Mouse (Mus musculus) embryonic fibroblast, embryonic 13.5 days (primary cell): ENCODE results near the gene Mrpl35. TPM values are rescaled to one million over a fixed set of nuclear protein-coding genes. Genes with fewer than 3 reads are reported as not detected.
"Not testable (repeated sequence)": the region's sequence is repeated elsewhere in the genome, so short reads cannot be mapped to it uniquely, and the experiment has no call there.

Experiments used
- H3K27ac ChIP-seq: 2 replicates; pipeline ENCODE4 v1.5.1; 2012; ENCODE audit warnings: low read length, control low read depth, inconsistent platforms; ENCODE audit not compliant: insufficient read depth
- H3K4me1 ChIP-seq: 2 replicates; pipeline ENCODE4 v1.6.1; 2011; ENCODE audit warnings: low read length; ENCODE audit not compliant: control insufficient read depth, insufficient read depth
- H3K4me3 ChIP-seq: 2 replicates; pipeline ENCODE4 v1.5.1; 2011; ENCODE audit warnings: mild to moderate bottlenecking, control low read depth, low read length; ENCODE audit not compliant: insufficient read depth
- CTCF ChIP-seq: IDR thresholded peaks from 2 replicates; pipeline ENCODE4 v1.5.1; 2011; ENCODE audit warnings: mild to moderate bottlenecking, control low read depth, low read length, moderate library complexity, borderline replicate concordance; ENCODE audit not compliant: insufficient read depth
- POLR2A ChIP-seq: IDR thresholded peaks from 2 replicates; pipeline ENCODE4 v1.6.1; 2011; ENCODE audit warnings: low read depth, mild to moderate bottlenecking, control low read depth, low read length, moderate library complexity
- polyA plus RNA-seq: library from polyadenylated mRNA; stranded (reverse); fragments of >200 nt; gene quantifications from 2 replicates; pipeline ENCODE4 v1.2.4, GENCODE M21; 2011; ENCODE audit warnings: low read depth; ENCODE audit not compliant: missing spikeins, insufficient read length

Gene Mrpl35
- polyA plus RNA-seq = 35.9 and 39.7 TPM in 2 replicates

- Histone ChIP-seq H3K4me3 (no peak within 1 kb of the TSS), H3K4me1 (no peaks in the 10 kb centered on the region), H3K27ac (no peak within 1 kb of the TSS)
- no peak for TF ChIP-seq POLR2A
- no peak for TF ChIP-seq CTCF
Measured at GRCm38 (mm10) chr6:71826869-71827268, at the start of gene Mrpl35. Mrpl35 (minus strand) TSS chr6:71826969.

GRCm38 (mm10) chr6:71871396-71871795 lies 44.6 kb upstream of the Mrpl35 start:
- Histone ChIP-seq H3K4me3 (no peak overlapping the region), H3K4me1 (no peaks in the 10 kb centered on the region), H3K27ac (no peak overlapping the region)
- no peak for TF ChIP-seq POLR2A
- TF ChIP-seq CTCF = no peak

GRCm38 (mm10) chr6:71868809-71869208 lies 42.0 kb upstream of the Mrpl35 start:
- TF ChIP-seq POLR2A = no peak
- TF ChIP-seq CTCF = no peak
- Histone ChIP-seq H3K27ac (no peak overlapping the region), H3K4me1 (no peaks in the 10 kb centered on the region), H3K4me3 (no peak overlapping the region)

- no peak overlapping the region for H3K4me3 ChIP-seq
- no peak for TF ChIP-seq POLR2A
- no peak for TF ChIP-seq CTCF
- no peak overlapping the region for H3K27ac ChIP-seq
- no peaks in the 10 kb centered on the region for H3K4me1 ChIP-seq
Measured at GRCm38 (mm10) chr6:71867751-71868150, 41.0 kb upstream of the Mrpl35 start.

GRCm38 (mm10) chr6:71846906-71847305 lies 20.1 kb upstream of the Mrpl35 start:
- H3K4me3 ChIP-seq, H3K27ac ChIP-seq, H3K4me1 ChIP-seq: not testable (repeated sequence)

GRCm38 (mm10) chr6:71840597-71841290 lies 14.0 kb upstream of the Mrpl35 start:
- no peak for TF ChIP-seq CTCF
- no peak for TF ChIP-seq POLR2A
- no peak overlapping the region for H3K4me3 ChIP-seq
- no peaks in the 10 kb centered on the region; the same call in 1 of the 2 replicates for H3K4me1 ChIP-seq
- H3K27ac ChIP-seq = no peak overlapping the region

GRCm38 (mm10) chr6:71839815-71840214 lies 13.0 kb upstream of the Mrpl35 start:
- H3K4me3 ChIP-seq = no peak overlapping the region
- TF ChIP-seq POLR2A (no peak), CTCF (no peak)
- no peak overlapping the region for H3K27ac ChIP-seq
- H3K4me1 ChIP-seq = no peaks in the 10 kb centered on the region; the same call in 1 of the 2 replicates

GRCm38 (mm10) chr6:71836811-71837210 lies 10.0 kb upstream of the Mrpl35 start:
- Histone ChIP-seq H3K4me3 (no peak overlapping the region), H3K27ac (no peak overlapping the region), H3K4me1 (peaks cover 2% of the 10 kb centered on the region; the same call in 1 of the 2 replicates)
- no peak for TF ChIP-seq CTCF

GRCm38 (mm10) chr6:71831581-71831960 lies 4.8 kb upstream of the Mrpl35 start:
- Histone ChIP-seq H3K4me1 (peaks cover 2% of the 10 kb centered on the region; the same call in 1 of the 2 replicates), H3K4me3 (peak overlapping the region; percentile 89), H3K27ac (peak overlapping the region; percentile 91)
- TF ChIP-seq CTCF (no peak), POLR2A (no peak; the same call in 1 of the 2 replicates)

- no peak for TF ChIP-seq CTCF
- TF ChIP-seq POLR2A = peak; percentile 91
- Histone ChIP-seq H3K4me3 (peak within 1 kb of the TSS; percentile 89), H3K4me1 (peaks cover 2% of the 10 kb centered on the region; the same call in 1 of the 2 replicates), H3K27ac (peak within 1 kb of the TSS; percentile 91)
Measured at GRCm38 (mm10) chr6:71830690-71831580, 4.2 kb upstream of the Mrpl35 start, which contains the start of gene Immt. Immt (plus strand) TSS chr6:71831331.
